Mouse (Mus musculus): ENCODE measurements around the gene Usp47. TPM values are rescaled to one million over a fixed set of nuclear protein-coding genes. Genes with fewer than 3 reads are reported as not detected.

Usp47 gene
- total RNA-seq, 4 experiments from 2014 or later: 82.4 to 97.0 (median 88.2) TPM

- DNase-seq (ENCODE audit: low spot score): no peak
These were observed 125.8 kb downstream of the Usp47 start for GRCm38 (mm10) chr7:112149113-112149512.

GRCm38 (mm10) chr7:112154445-112154844 is 131.1 kb downstream of the Usp47 start:
- DNase-seq (ENCODE audit: low spot score): no peak

GRCm38 (mm10) chr7:112155194-112155593 is 131.9 kb downstream of the Usp47 start:
- DNase-seq (ENCODE audit: low spot score): no peak

GRCm38 (mm10) chr7:112157584-112158315 is 134.4 kb downstream of the Usp47 start:
- DNase-seq (ENCODE audit: low spot score): no peak

- no peak for DNase-seq (ENCODE audit: low spot score)
These were observed 135.0 kb downstream of the Usp47 start for GRCm38 (mm10) chr7:112158316-112158741.

- DNase-seq (ENCODE audit: low spot score): no peak
These were observed 135.6 kb downstream of the Usp47 start, which contains the start of gene Dkk3 for GRCm38 (mm10) chr7:112158942-112159341. Dkk3 (minus strand) TSS chr7:112159057.

GRCm38 (mm10) chr7:112159835-112160234 is 136.5 kb downstream of the Usp47 start:
- DNase-seq (ENCODE audit: low spot score): no peak

Other genes with a start within 250 kb of the Usp47 start
- gene Galnt18, start 243.5 kb upstream of the Usp47 start, total RNA-seq (2022): 10 to 100 TPM in 2 of 4 experiments, 1 to 10 TPM in 2; 7.4 to 10.8 (median 9.5) TPM
- 10 to 100 TPM; 34.3 to 54.4 (median 46.8) TPM for gene Dkk3, start 135.6 kb downstream of the Usp47 start, total RNA-seq (2022)
- 100 to 1,000 TPM in 1 of 4 experiments, 10 to 100 TPM in 3; 82.0 to 100 (median 95.6) TPM for gene Mical2, start 202.4 kb downstream of the Usp47 start, total RNA-seq (2022)

Data from heart, adult 8-10 months (tissue).